Mouse (Mus musculus): Measurements from ENCODE around the gene Tmpo.
A peak's percentile ranks its signal among the peaks of the same experiment; 100 is the strongest.

Gene Tmpo

GRCm38 (mm10) chr10:91158442-91158841, 22.7 kb downstream of the Tmpo start:
- DNase-seq (ENCODE audit: low spot score in 2 of 2) = no peak

GRCm38 (mm10) chr10:91156338-91156737, 24.8 kb downstream of the Tmpo start:
- no peak for DNase-seq (ENCODE audit: low spot score in 2 of 2)

GRCm38 (mm10) chr10:91153894-91154503, 27.1 kb downstream of the Tmpo start:
- no peak for DNase-seq (ENCODE audit: low spot score in 2 of 2)

DNA sequence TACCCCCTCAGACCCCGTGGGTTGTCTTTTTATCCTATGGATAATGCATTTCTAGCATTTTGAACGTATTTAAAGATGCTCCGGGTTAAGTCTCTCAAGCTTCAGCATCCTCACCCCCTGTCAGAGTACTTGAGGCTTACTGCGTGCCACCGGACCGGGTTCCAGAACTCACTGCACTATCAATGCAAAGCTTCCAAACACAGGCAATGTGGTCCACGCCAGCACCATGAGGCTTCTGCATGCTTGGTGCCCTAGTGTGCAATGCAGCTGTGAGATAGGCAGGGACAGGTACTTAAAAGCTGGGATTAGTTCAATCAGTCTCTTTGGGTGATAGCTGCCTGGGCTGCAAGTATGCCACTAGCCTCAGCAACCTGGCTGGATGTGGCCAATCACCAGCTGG, 35.7 kb downstream of the Tmpo start:
- no peak for DNase-seq (ENCODE audit: low spot score in 2 of 2)

GRCm38 (mm10) chr10:91143313-91144230, 37.5 kb downstream of the Tmpo start:
- no peak for DNase-seq (ENCODE audit: low spot score in 2 of 2)

GRCm38 (mm10) chr10:91142654-91143191, 38.4 kb downstream of the Tmpo start:
- no peak for DNase-seq (ENCODE audit: low spot score in 2 of 2)

GRCm38 (mm10) chr10:91141564-91141963, 39.6 kb downstream of the Tmpo start:
- DNase-seq (ENCODE audit: low spot score in 2 of 2) = no peak

- no peak for DNase-seq (ENCODE audit: low spot score in 2 of 2)
Measured at GRCm38 (mm10) chr10:91139148-91139766, 41.9 kb downstream of the Tmpo start.

DNA sequence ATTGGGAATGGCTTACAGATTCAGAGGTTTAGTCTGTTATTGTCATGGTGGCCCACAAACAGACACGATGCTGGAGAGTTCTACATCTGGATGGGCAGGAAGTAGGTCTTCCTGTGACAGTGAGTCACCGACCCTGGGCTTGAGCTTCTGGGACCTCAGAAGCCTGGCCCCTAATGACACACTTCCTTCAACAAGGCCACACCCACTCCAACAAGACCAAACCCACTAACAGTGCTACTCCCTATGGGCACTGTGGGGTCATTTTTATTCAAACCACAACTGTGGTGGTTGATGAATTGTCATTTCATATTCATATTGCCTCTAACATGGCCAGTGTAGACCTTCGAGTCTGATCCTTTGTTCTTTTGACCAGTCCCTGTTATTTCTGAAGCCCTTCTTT, 42.8 kb downstream of the Tmpo start:
- no peak for DNase-seq (ENCODE audit: low spot score in 2 of 2)

DNA sequence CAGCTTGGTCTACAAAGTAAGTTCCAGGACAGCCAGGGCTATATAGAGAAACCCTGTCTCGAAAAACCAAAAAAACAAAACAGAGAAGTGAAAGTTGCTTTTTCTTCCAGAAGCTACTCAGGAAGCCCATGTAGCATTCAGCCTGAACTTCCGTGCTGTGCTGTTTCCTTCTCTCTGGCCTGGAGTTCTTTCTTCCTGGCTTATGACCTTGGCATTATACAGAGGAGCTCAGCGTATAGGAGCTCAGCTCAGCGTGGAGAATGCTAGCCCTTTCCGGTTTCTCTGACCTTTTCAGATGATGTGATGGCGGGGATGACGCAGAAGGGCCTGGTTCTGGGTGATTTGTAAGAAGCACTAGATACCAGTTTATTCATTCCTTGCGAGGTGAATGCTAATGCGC, 43.7 kb downstream of the Tmpo start:
- DNase-seq (ENCODE audit: low spot score in 2 of 2) = no peak

- no peak for DNase-seq (ENCODE audit: low spot score in 2 of 2)
Measured at GRCm38 (mm10) chr10:91135302-91135972, 45.7 kb downstream of the Tmpo start.

- DNase-seq (ENCODE audit: low spot score in 2 of 2) = no peak
Measured at GRCm38 (mm10) chr10:91131565-91131964, 49.5 kb downstream of the Tmpo start.

DNA sequence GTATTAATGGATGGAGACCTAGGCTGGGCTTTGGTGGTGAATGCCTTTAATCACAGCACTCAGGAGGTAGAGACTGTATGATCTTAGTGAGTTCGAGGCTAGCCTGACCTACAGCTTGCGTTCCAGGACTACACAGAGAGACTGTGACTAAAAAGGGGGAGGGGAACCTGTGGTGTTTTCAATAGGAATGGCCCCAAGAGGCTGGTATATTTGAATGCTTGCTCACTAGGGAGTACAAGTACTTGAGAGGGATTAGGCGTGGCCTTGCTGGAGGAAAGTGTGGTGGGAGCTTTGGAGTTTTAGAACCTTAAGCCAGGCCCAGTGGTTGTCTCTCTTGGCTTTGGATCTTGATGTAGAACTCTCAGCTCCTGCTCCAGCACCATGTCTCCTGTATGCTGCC, 50.3 kb downstream of the Tmpo start:
- no peak for DNase-seq (ENCODE audit: low spot score in 2 of 2)

- no peak for DNase-seq (ENCODE audit: low spot score in 2 of 2)
Measured at GRCm38 (mm10) chr10:91128551-91129160, 52.5 kb downstream of the Tmpo start.

- DNase-seq (ENCODE audit: low spot score in 2 of 2) = no peak
Measured at GRCm38 (mm10) chr10:91127395-91127794, 53.7 kb downstream of the Tmpo start.

DNA sequence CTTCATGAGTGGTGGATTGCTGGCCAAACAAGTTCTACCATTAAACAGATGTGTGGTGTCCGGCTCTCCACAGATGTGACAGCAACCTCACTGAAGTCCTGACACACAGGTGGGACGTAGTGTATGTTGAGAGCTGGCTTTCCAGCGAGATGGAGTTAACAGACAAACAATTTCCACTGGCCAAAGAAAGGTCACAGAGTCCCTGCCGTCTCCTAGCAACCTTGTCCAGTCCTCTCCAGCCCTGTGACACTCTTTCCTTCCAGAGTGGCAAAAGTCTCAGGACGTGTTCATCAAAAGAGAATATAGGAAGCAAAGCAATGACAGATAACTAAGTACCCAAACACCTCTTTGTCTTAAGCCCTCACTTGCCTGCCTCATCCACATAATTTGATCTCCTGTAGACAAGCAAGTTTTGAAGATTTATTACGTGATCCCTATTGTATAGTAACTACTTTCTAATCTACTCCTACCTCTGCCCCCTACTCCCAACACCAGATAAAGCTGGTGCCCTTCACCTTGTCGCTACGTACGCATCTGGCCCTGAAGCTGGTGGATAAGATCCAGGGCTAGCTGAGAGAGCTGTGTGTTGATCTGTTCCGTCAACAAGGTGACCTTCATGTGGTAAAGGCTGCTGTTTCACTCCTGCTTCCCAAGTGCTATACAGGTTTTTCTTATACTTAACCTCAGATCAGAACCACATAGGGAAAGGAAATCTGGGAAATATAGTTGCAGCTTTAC, 54.3 kb downstream of the Tmpo start:
- no peak for DNase-seq (ENCODE audit: low spot score in 2 of 2)

GRCm38 (mm10) chr10:91123828-91124822, 57.0 kb downstream of the Tmpo start, which contains the start of gene Slc25a3:
Gene Slc25a3 (minus strand): TSS chr10:91124059.
- DNase-seq (ENCODE audit: low spot score in 2 of 2) = peak; percentile 98 to 99

- DNase-seq (ENCODE audit: low spot score in 2 of 2) = peak; percentile 61 to 85
Measured at GRCm38 (mm10) chr10:91123281-91123827, 57.8 kb downstream of the Tmpo start.

- no peak for DNase-seq (ENCODE audit: low spot score in 2 of 2)
Measured at GRCm38 (mm10) chr10:91122646-91123045, 58.5 kb downstream of the Tmpo start.
